In the genomic region with DNA sequence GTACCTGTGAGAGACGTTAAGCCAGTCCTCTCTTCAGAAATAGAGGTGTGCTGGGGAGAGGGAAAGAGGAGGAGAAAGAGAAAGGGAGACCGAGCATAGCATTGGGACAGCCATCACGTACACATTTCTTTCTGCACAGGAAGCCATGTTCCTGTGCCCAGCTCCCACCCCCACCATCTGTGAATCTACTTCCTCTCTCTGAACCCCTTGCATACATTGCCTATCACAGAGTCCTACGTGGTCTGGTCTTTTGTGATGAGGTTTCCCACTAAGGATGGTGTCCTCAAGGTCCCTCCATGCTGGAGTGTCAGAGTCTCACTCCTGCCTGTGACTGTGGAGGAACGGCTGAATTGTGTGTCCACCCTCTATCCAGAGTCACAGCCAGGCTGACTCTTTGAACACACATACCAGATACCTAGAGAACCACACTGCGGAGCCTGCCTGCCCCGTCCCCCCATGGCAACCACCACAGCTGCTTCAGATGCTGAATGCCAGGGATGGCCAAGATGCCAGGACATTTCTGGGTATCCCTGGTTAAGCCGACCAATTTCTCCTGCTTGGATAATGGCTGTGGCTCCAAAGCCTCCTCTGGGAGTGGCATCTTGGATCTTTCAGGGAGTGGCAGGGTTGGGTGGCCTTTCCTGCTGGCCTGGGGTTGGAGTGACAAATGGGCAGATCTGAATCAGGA, we compare ENCODE assay signal across 16 mouse cellular contexts. TPM values are rescaled to one million over a fixed set of nuclear protein-coding genes. Genes with fewer than 3 reads are reported as not detected.
DNase-seq lines count a peak whose midpoint lies in the region; ATAC-seq lines count a peak whose summit lies in the region.
"Had no signal": no experiment of that assay in that cellular context is flagged by ENCODE, and none has a peak within 500 bp of the region (broad histone marks: within the 10 kb centered on the region; RNA-seq: fewer than 3 reads in every experiment).

No protein-coding gene starts in this region.

- no peak overlapping the region for H3K4me3 ChIP-seq in heart, embryonic 13.5 days
- no peak overlapping the region for H3K4me3 ChIP-seq in heart, embryonic 12.5 days
- H3K4me3 ChIP-seq in megakaryocyte, embryonic 14.5 days (replicated peaks): peak overlapping the region; percentile 78
- H3K4me3 ChIP-seq in ES-E14 (ENCODE audit: insufficient read depth in 1 of 2, low read depth in 1 of 2, low read length in 2 of 2, poor library complexity in 1 of 2, severe bottlenecking in 1 of 2): no peak overlapping the region
- H3K4me3 ChIP-seq in hindbrain, embryonic 10.5 days: no peak overlapping the region
- H3K4me3 ChIP-seq: forebrain, embryonic 13.5 days; kidney, embryonic 15.5 days; limb, embryonic 13.5 days had no signal

- in situ Hi-C loops in ES-E14 (cut with MboI; ENCODE audit: low sequenced_read_pairs in 2 of 2, unreplicated experiment in 2 of 2): no loop called here

- no peak for ATAC-seq in heart, embryonic 13.5 days (ENCODE audit: extremely low read depth, insufficient number of reproducible peaks, low FRiP score, low TSS enrichment)
- no peak for ATAC-seq in heart, embryonic 12.5 days (ENCODE audit: insufficient number of reproducible peaks, low FRiP score)
- no peak for ATAC-seq in megakaryocyte, adult 5-6 weeks (ENCODE audit: poor library complexity, severe bottlenecking)
- ATAC-seq: forebrain, embryonic 13.5 days had no signal

- H3K9ac ChIP-seq in heart, embryonic 13.5 days: no peak overlapping the region; the same call in 1 of the 2 replicates
- H3K9ac ChIP-seq in heart, embryonic 12.5 days: no peak overlapping the region
- H3K9ac ChIP-seq in ES-E14 (ENCODE audit: insufficient read depth, low read depth, low read length, poor library complexity, severe bottlenecking): 0 out of 2 replicates have a peak overlapping the region, but pooled peaks have one; percentile 32
- H3K9ac ChIP-seq: forebrain, embryonic 13.5 days; kidney, embryonic 15.5 days; limb, embryonic 13.5 days had no signal

- no peaks in the 10 kb centered on the region for H3K36me3 ChIP-seq in heart, embryonic 13.5 days
- no peaks in the 10 kb centered on the region for H3K36me3 ChIP-seq in heart, embryonic 12.5 days
- H3K36me3 ChIP-seq in megakaryocyte, embryonic 14.5 days (replicated peaks; ENCODE audit: low read length): peaks cover 2% of the 10 kb centered on the region
- H3K36me3 ChIP-seq in ES-E14 (ENCODE audit: control insufficient read depth, insufficient read depth, low read length, poor library complexity, severe bottlenecking): no peaks in the 10 kb centered on the region
- H3K36me3 ChIP-seq in splenic B cell, adult 2 months (ENCODE audit: control insufficient read depth, insufficient read depth, low read length, poor library complexity, severe bottlenecking): no peaks in the 10 kb centered on the region
- 0 out of 2 replicates have a peak, but pooled peaks cover 9% of the 10 kb centered on the region for H3K36me3 ChIP-seq in hindbrain, embryonic 10.5 days
- H3K36me3 ChIP-seq: kidney, embryonic 15.5 days; limb, embryonic 13.5 days had no signal

- H3K9me3 ChIP-seq in heart, embryonic 13.5 days: no peaks in the 10 kb centered on the region
- H3K9me3 ChIP-seq in heart, embryonic 12.5 days (replicated peaks): no peaks in the 10 kb centered on the region
- no peaks in the 10 kb centered on the region for H3K9me3 ChIP-seq in megakaryocyte, embryonic 14.5 days
- H3K9me3 ChIP-seq in ES-E14 (ENCODE audit: control insufficient read depth, insufficient read depth, low read depth, low read length): no peaks in the 10 kb centered on the region
- H3K9me3 ChIP-seq in hindbrain, embryonic 10.5 days: no peaks in the 10 kb centered on the region
- H3K9me3 ChIP-seq: forebrain, embryonic 13.5 days; kidney, embryonic 15.5 days; limb, embryonic 13.5 days had no signal

- DNase-seq in ES-E14 (ENCODE audit: low read depth, low spot score) (no peak), MN1 (ENCODE audit: low spot score) (no peak)
- peak; percentile 50 for DNase-seq in splenic B cell, adult 2 months (ENCODE audit: low read depth, low spot score)
- DNase-seq in hindbrain, embryonic 10.5 days (ENCODE audit: low spot score): no peak
- DNase-seq: adrenal gland, postnatal 36 days; gastrocnemius, postnatal 14 days had no signal

- H3K4me1 ChIP-seq in heart, embryonic 13.5 days: peaks cover 38% of the 10 kb centered on the region
- peaks cover 42% of the 10 kb centered on the region for H3K4me1 ChIP-seq in heart, embryonic 12.5 days (replicated peaks)
- H3K4me1 ChIP-seq in megakaryocyte, embryonic 14.5 days: peaks cover 59% of the 10 kb centered on the region
- peaks cover 0 to 18% of the 10 kb centered on the region in 2 experiments; a peak in 3 of 4 replicates for H3K4me1 ChIP-seq in ES-E14 (ENCODE audit: control insufficient read depth in 2 of 2, insufficient read depth in 2 of 2, low read length in 2 of 2, poor library complexity in 1 of 2)
- H3K4me1 ChIP-seq in hindbrain, embryonic 10.5 days (replicated peaks): peaks cover 36% of the 10 kb centered on the region

- WGBS in heart, embryonic 13.5 days: 77% methylated on average over 8 of the region's 8 CpGs
- 71% methylated on average over 8 of the region's 8 CpGs for WGBS in heart, embryonic 12.5 days
- 88% methylated on average over 8 of the region's 8 CpGs for WGBS in hindbrain, embryonic 10.5 days

- 0 out of 2 replicates have a peak overlapping the region, but pooled peaks have one; percentile 20 for H3K27ac ChIP-seq in heart, embryonic 13.5 days (replicated peaks)
- no peak overlapping the region for H3K27ac ChIP-seq in heart, embryonic 12.5 days (ENCODE audit: poor library complexity, severe bottlenecking)
- H3K27ac ChIP-seq in ES-E14 (ENCODE audit: insufficient read depth, low read depth, low read length, poor library complexity, severe bottlenecking): no peak overlapping the region
- no peak overlapping the region for H3K27ac ChIP-seq in hindbrain, embryonic 10.5 days
- H3K27ac ChIP-seq: forebrain, embryonic 13.5 days; limb, embryonic 13.5 days had no signal

- H3K27me3 ChIP-seq in heart, embryonic 13.5 days (replicated peaks): no peaks in the 10 kb centered on the region
- H3K27me3 ChIP-seq in heart, embryonic 12.5 days (replicated peaks): no peaks in the 10 kb centered on the region
- H3K27me3 ChIP-seq in megakaryocyte, embryonic 14.5 days (replicated peaks): no peaks in the 10 kb centered on the region
- no peaks in the 10 kb centered on the region for H3K27me3 ChIP-seq in splenic B cell, adult 2 months (ENCODE audit: control insufficient read depth, insufficient read depth, low read length, poor library complexity, severe bottlenecking)
- no peaks in the 10 kb centered on the region for H3K27me3 ChIP-seq in hindbrain, embryonic 10.5 days (ENCODE audit: insufficient read depth, poor library complexity, severe bottlenecking)
- H3K27me3 ChIP-seq: forebrain, embryonic 13.5 days; kidney, embryonic 15.5 days; limb, embryonic 13.5 days had no signal

- H3K4me2 ChIP-seq in heart, embryonic 13.5 days: no peak overlapping the region
- H3K4me2 ChIP-seq in heart, embryonic 12.5 days: no peak overlapping the region
- H3K4me2 ChIP-seq: forebrain, embryonic 13.5 days; kidney, embryonic 15.5 days; limb, embryonic 13.5 days had no signal

RNA-seq across cellular contexts. Expression of gene Ptbp1, which starts 4.1 kb away (rescaled TPM):
- 122 and 141 TPM in 2 replicates for polyA plus RNA-seq in heart, embryonic 13.5 days (2015; fragmentation: Nextera tagmentation; extraction: Ambion mirVana)
- 139 and 142 TPM in 2 replicates for polyA plus RNA-seq in heart, embryonic 12.5 days (2016; fragmentation: Nextera tagmentation; extraction: Ambion mirVana)
- 849 and 1,831 TPM in 2 replicates for polyA plus RNA-seq in megakaryocyte, embryonic 14.5 days (2012; ENCODE audit: insufficient read depth, low replicate concordance)
- total RNA-seq in megakaryocyte, adult 5-6 weeks (2015): 138 and 144 TPM in 2 replicates
- 97.9 and 133 TPM in 2 replicates for total RNA-seq in megakaryocyte, adult 5-6 weeks (2017)
- 403 and 408 TPM in 2 replicates for total RNA-seq in ES-E14 (2012; rRNA removed)
- 288 and 338 TPM in 2 replicates for polyA plus RNA-seq in hindbrain, embryonic 10.5 days (2016; fragmentation: Nextera tagmentation; extraction: Ambion mirVana)

RNA-seq across cellular contexts. Expression of gene Prtn3, which starts 24.2 kb away (rescaled TPM):
- 2.5 and 2.6 TPM in 2 replicates for polyA plus RNA-seq in heart, embryonic 13.5 days (2015; fragmentation: Nextera tagmentation; extraction: Ambion mirVana)
- 1.8 and 2.0 TPM in 2 replicates for polyA plus RNA-seq in heart, embryonic 12.5 days (2016; fragmentation: Nextera tagmentation; extraction: Ambion mirVana)
- 96.7 and 434 TPM in 2 replicates for polyA plus RNA-seq in megakaryocyte, embryonic 14.5 days (2012; ENCODE audit: insufficient read depth, low replicate concordance)
- 322 and 372 TPM in 2 replicates for total RNA-seq in megakaryocyte, adult 5-6 weeks (2015)
- 92.6 and 97.3 TPM in 2 replicates for total RNA-seq in megakaryocyte, adult 5-6 weeks (2017)
- 1.0 and 1.3 TPM in 2 replicates for total RNA-seq in ES-E14 (2012; rRNA removed)
- 10.0 and 15.1 TPM in 2 replicates for polyA plus RNA-seq in hindbrain, embryonic 10.5 days (2016; fragmentation: Nextera tagmentation; extraction: Ambion mirVana)
- total RNA-seq: gastrocnemius, postnatal 14 days had no signal

RNA-seq across cellular contexts. Expression of gene Plppr3, which starts 24.3 kb away (rescaled TPM):
- 15.8 and 16.4 TPM in 2 replicates for polyA plus RNA-seq in heart, embryonic 13.5 days (2015; fragmentation: Nextera tagmentation; extraction: Ambion mirVana)
- polyA plus RNA-seq in heart, embryonic 12.5 days (2016; fragmentation: Nextera tagmentation; extraction: Ambion mirVana): 14.2 and 15.5 TPM in 2 replicates
- polyA plus RNA-seq in megakaryocyte, embryonic 14.5 days (2012; ENCODE audit: insufficient read depth, low replicate concordance): 0.80 and 16.9 TPM in 2 replicates
- 6.2 and 10.6 TPM in 2 replicates for total RNA-seq in megakaryocyte, adult 5-6 weeks (2015)
- total RNA-seq in megakaryocyte, adult 5-6 weeks (2017): 13.2 and 17.6 TPM in 2 replicates
- total RNA-seq in ES-E14 (2012; rRNA removed): 3.7 and 7.8 TPM in 2 replicates
- polyA plus RNA-seq in hindbrain, embryonic 10.5 days (2016; fragmentation: Nextera tagmentation; extraction: Ambion mirVana): 122 and 205 TPM in 2 replicates

RNA-seq across cellular contexts. Expression of gene Misp, which starts 29.3 kb away (rescaled TPM):
- polyA plus RNA-seq in heart, embryonic 13.5 days (2015; fragmentation: Nextera tagmentation; extraction: Ambion mirVana): 1.2 and 1.4 TPM in 2 replicates
- 0.40 and 0.60 TPM in 2 replicates for polyA plus RNA-seq in heart, embryonic 12.5 days (2016; fragmentation: Nextera tagmentation; extraction: Ambion mirVana)
- polyA plus RNA-seq in megakaryocyte, embryonic 14.5 days (2012; ENCODE audit: insufficient read depth, low replicate concordance): 1.5 and 2.5 TPM in 2 replicates
- total RNA-seq in megakaryocyte, adult 5-6 weeks (2015): not detected in 2 replicates
- not detected in 2 replicates for total RNA-seq in megakaryocyte, adult 5-6 weeks (2017)
- 1.7 and 2.2 TPM in 2 replicates for total RNA-seq in ES-E14 (2012; rRNA removed)
- 1.0 and 2.4 TPM in 2 replicates for polyA plus RNA-seq in hindbrain, embryonic 10.5 days (2016; fragmentation: Nextera tagmentation; extraction: Ambion mirVana)

RNA-seq across cellular contexts. Expression of gene Elane, which starts 36.0 kb away (rescaled TPM):
- 0.25 and 0.96 TPM in 2 replicates for polyA plus RNA-seq in heart, embryonic 13.5 days (2015; fragmentation: Nextera tagmentation; extraction: Ambion mirVana)
- 0.47 TPM in 1 of 2 replicates, not detected in the other for polyA plus RNA-seq in heart, embryonic 12.5 days (2016; fragmentation: Nextera tagmentation; extraction: Ambion mirVana)
- polyA plus RNA-seq in megakaryocyte, embryonic 14.5 days (2012; ENCODE audit: insufficient read depth, low replicate concordance): 5.6 and 23.2 TPM in 2 replicates
- total RNA-seq in megakaryocyte, adult 5-6 weeks (2015): 348 and 366 TPM in 2 replicates
- 161 and 164 TPM in 2 replicates for total RNA-seq in megakaryocyte, adult 5-6 weeks (2017)
- not detected in 2 replicates for total RNA-seq in ES-E14 (2012; rRNA removed)
- not detected in 2 replicates for polyA plus RNA-seq in hindbrain, embryonic 10.5 days (2016; fragmentation: Nextera tagmentation; extraction: Ambion mirVana)
- total RNA-seq: gastrocnemius, postnatal 14 days; layer of hippocampus, postnatal 10 days had no signal
- polyA plus RNA-seq: forebrain, embryonic 13.5 days; hindbrain, embryonic 11.5 days; neural tube, embryonic 11.5 days had no signal
